Mouse (Mus musculus) brain, embryonic 18.5 days (tissue): ENCODE data around the gene Gm3676.
"Not testable (repeated sequence)": the region's sequence is repeated elsewhere in the genome, so short reads cannot be mapped to it uniquely, and the experiment has no call there.

Experiments used
- DNase-seq: peaks from one replicate; pipeline ENCODE4 v3.0.0-alpha.2; 2012; ENCODE audit warnings: low read depth, low spot score

The Gm3676 gene

GRCm38 (mm10) chr14:41646387-41646786, at the start of gene Gm3676:
Gene Gm3676 (minus strand): TSS chr14:41646487.
- not testable (repeated sequence) for DNase-seq

GRCm38 (mm10) chr14:41648176-41648575, 1.9 kb upstream of the Gm3676 start:
- DNase-seq, result not testable (repeated sequence)

GRCm38 (mm10) chr14:41630144-41630543, 16.1 kb downstream of the Gm3676 start:
- not testable (repeated sequence) for DNase-seq

GRCm38 (mm10) chr14:41624512-41624911, 21.8 kb downstream of the Gm3676 start, which contains the start of gene Gm3072:
Gene Gm3072 (minus strand): TSS chr14:41624612.
- not testable (repeated sequence) for DNase-seq

- DNase-seq, result not testable (repeated sequence)
Measured at GRCm38 (mm10) chr14:41622535-41622934, 23.8 kb downstream of the Gm3676 start.

- not testable (repeated sequence) for DNase-seq
Measured at GRCm38 (mm10) chr14:41610690-41611089, 35.6 kb downstream of the Gm3676 start.

- not testable (repeated sequence) for DNase-seq
Measured at GRCm38 (mm10) chr14:41600935-41601334, 45.4 kb downstream of the Gm3676 start.
